Mouse (Mus musculus) CH12.LX (cell line): ENCODE data around the gene S1pr1.

Experiments used
- CHD2 ChIP-seq: IDR thresholded peaks from 2 replicates; pipeline ENCODE4 v1.6.1; 2011; ENCODE audit warnings: low read length, improper control_type of control experiment
- CTCF ChIP-seq, 2 experiments: IDR thresholded peaks in 1 of 2; conservative IDR thresholded peaks in 1 of 2; 2 replicates each; pipeline ENCODE4 v1.5.1; 2011 to 2012; ENCODE audit warnings: low read depth in 2 of 2, low read length in 2 of 2, improper control_type of control experiment in 1 of 2, inconsistent platforms in 1 of 2, mild to moderate bottlenecking in 1 of 2, moderate library complexity in 1 of 2
- E2F4 ChIP-seq: IDR thresholded peaks from 2 replicates; pipeline ENCODE4 v1.6.1; 2011; ENCODE audit warnings: low read depth, low read length, improper control_type of control experiment; ENCODE audit not compliant: insufficient replicate concordance
- TCF12 ChIP-seq: IDR thresholded peaks from 2 replicates; pipeline ENCODE4 v1.6.1; 2014; ENCODE audit warnings: low read depth, mild to moderate bottlenecking, inconsistent platforms, low read length, improper control_type of control experiment

DNA sequence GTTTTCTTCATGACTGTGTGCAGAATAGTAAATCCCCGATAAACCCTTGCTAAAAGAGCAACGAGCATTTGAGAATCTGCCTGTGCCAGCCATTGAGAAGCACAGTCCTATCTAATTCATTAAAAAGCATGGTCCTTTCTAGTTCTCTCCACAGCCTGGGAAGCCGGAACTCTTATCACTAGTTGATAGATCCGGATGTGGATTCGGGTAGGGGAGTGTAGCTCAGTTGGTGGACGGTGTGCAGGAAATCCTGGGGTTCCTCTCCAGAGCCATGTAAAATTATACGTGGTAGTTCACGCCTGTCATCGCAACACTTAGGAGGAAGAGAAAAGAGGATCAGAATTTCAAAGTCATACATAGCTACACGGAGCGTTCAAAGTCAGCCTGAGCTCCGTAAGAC lies 21.5 kb downstream of the S1pr1 start:
- TF ChIP-seq TCF12, result no peak
- TF ChIP-seq CTCF (conservative IDR thresholded peaks at IDR 0.05 in 1 of 2, IDR thresholded peaks at IDR 0.05 in 1 of 2; ENCODE audit: low read depth in 2 of 2, low read length in 2 of 2), result no peak
- no peak for TF ChIP-seq CHD2
- no peak for TF ChIP-seq E2F4
